Mouse (Mus musculus) liver, embryonic 14.5 days (tissue): ENCODE measurements around the gene Tmsb10. TPM values are rescaled to one million over a fixed set of nuclear protein-coding genes. Genes with fewer than 3 reads are reported as not detected.

ENCODE experiments used
- ATAC-seq: fragments of 200-750 bp; cut with Nextera tagmentation; 2 replicates; pipeline ENCODE4 v1.8.0; 2017; ENCODE audit warnings: moderate number of reproducible peaks, mild to moderate bottlenecking, moderate library complexity; ENCODE audit not compliant: insufficient read depth
- DNase-seq, 3 experiments: peaks; one replicate each; pipeline ENCODE4 v3.0.0-alpha.2; 2012 to 2013; ENCODE audit warnings: low read depth in 3 of 3, low spot score in 3 of 3
- H3K27ac ChIP-seq: fragments of 300-500 bp; sonication (generic); 2 replicates; pipeline ENCODE4 v1.5.1; 2014; ENCODE audit warnings: moderate library complexity, mild to moderate bottlenecking, control low read depth, inconsistent platforms
- H3K27me3 ChIP-seq: fragments of 300-500 bp; sonication (generic); 2 replicates; pipeline ENCODE4 v1.6.1; 2014; ENCODE audit warnings: mild to moderate bottlenecking, low read length, moderate library complexity; ENCODE audit not compliant: control insufficient read depth, insufficient read depth
- H3K36me3 ChIP-seq: fragments of 300-500 bp; sonication (generic); replicated peaks from 2 replicates; pipeline ENCODE4 v1.6.1; 2014; ENCODE audit warnings: low read depth; ENCODE audit not compliant: control insufficient read depth, insufficient read depth
- H3K4me1 ChIP-seq, 2 experiments: fragments of 200-500 bp in 1 of 2; fragments of 300-500 bp in 1 of 2; sonication (generic) in 1 of 2; replicated peaks; 2 replicates each; pipeline ENCODE4 v1.6.1; 2012 to 2014; ENCODE audit warnings: antibody characterized with exemption in 1 of 2, inconsistent platforms in 1 of 2, low read length in 1 of 2; ENCODE audit not compliant: control insufficient read depth in 2 of 2, insufficient read depth in 2 of 2
- H3K4me2 ChIP-seq: fragments of 300-500 bp; sonication (generic); 2 replicates; pipeline ENCODE4 v1.6.1; 2014; ENCODE audit warnings: low read depth, mild to moderate bottlenecking, control low read depth, moderate library complexity
- H3K4me3 ChIP-seq, 2 experiments: fragments of 200-500 bp in 1 of 2; fragments of 300-500 bp in 1 of 2; sonication (generic) in 1 of 2; 2 replicates each; pipeline ENCODE4 v1.5.1; 2012 to 2014; ENCODE audit warnings: low read depth in 2 of 2, low read length in 2 of 2, mild to moderate bottlenecking in 2 of 2, control low read depth in 1 of 2, inconsistent platforms in 1 of 2, moderate library complexity in 1 of 2; ENCODE audit not compliant: insufficient read depth in 1 of 2
- H3K9ac ChIP-seq: fragments of 300-500 bp; sonication (generic); replicated peaks from 2 replicates; pipeline ENCODE4 v1.6.1; 2014; ENCODE audit warnings: mild to moderate bottlenecking, control low read depth, moderate library complexity
- H3K9me3 ChIP-seq: fragments of 300-500 bp; sonication (generic); 2 replicates; pipeline ENCODE4 v1.6.1; 2016; ENCODE audit warnings: low read length, mixed read lengths; ENCODE audit not compliant: control insufficient read depth
- CTCF ChIP-seq: IDR thresholded peaks from 2 replicates; pipeline ENCODE4 v1.5.1; 2016; ENCODE audit warnings: antibody characterized with exemption, low read depth, control low read depth
- EP300 ChIP-seq: IDR thresholded peaks from 2 replicates; pipeline ENCODE4 v1.6.1; 2016; ENCODE audit warnings: antibody characterized with exemption, low read depth
- WGBS: fragments of 180-500 bp; shearing (Covaris S2); extraction: QIAGEN DNeasy Blood & Tissue Kit; methylation state at CpG from one replicate; pipeline ENCODE4 v1.1.7; 2014; ENCODE audit not compliant: insufficient replicate concordance; 5-methylcytosine and 5-hydroxymethylcytosine counted together
- polyA plus RNA-seq, 2 experiments: library from polyadenylated mRNA; depleted of rRNA in 1 of 2; stranded (reverse) in 1 of 2; unstranded in 1 of 2; fragments of >200 nt; fragmentation: Nextera tagmentation in 1 of 2; extraction: Ambion mirVana in 1 of 2; gene quantifications; 2 replicates each; pipeline versions ENCODE4 v1.2.1 to v1.2.3; 2012 to 2014

The Tmsb10 gene
- polyA plus RNA-seq, 2 experiments, result 131 to 210 TPM

- Histone ChIP-seq H3K27me3 (no peaks in the 10 kb centered on the region), H3K4me2 (no peak overlapping the region), H3K27ac (no peak overlapping the region), H3K4me1 (0 out of 4 replicates have a peak, but pooled peaks cover 0 to 1% of the 10 kb centered on the region in 2 experiments), H3K9ac (no peak overlapping the region), H3K9me3 (no peaks in the 10 kb centered on the region), H3K4me3 (no peak overlapping the region), H3K36me3 (no peaks in the 10 kb centered on the region)
- DNase-seq, result no peak
- WGBS, result 22% methylated on average over 8 of the region's 8 CpGs
- no peak for ATAC-seq
- TF ChIP-seq EP300 (no peak), CTCF (no peak)
These were observed 34.6 kb upstream of the Tmsb10 start for GRCm38 (mm10) chr6:72993054-72993687.

GRCm38 (mm10) chr6:72990206-72990605 is 31.7 kb upstream of the Tmsb10 start:
- H3K4me1 ChIP-seq, result 0 out of 4 replicates have a peak, but pooled peaks cover 0 to 1% of the 10 kb centered on the region in 2 experiments
- H3K9me3 ChIP-seq, result no peaks in the 10 kb centered on the region
- no peaks in the 10 kb centered on the region for H3K36me3 ChIP-seq
- no peak overlapping the region for H3K9ac ChIP-seq
- TF ChIP-seq EP300, result no peak
- TF ChIP-seq CTCF, result no peak
- H3K27me3 ChIP-seq, result no peaks in the 10 kb centered on the region
- no peak for DNase-seq
- H3K27ac ChIP-seq, result no peak overlapping the region
- ATAC-seq, result no peak
- 49% methylated on average over 5 of the region's 5 CpGs for WGBS
- H3K4me2 ChIP-seq, result no peak overlapping the region
- H3K4me3 ChIP-seq, result no peak overlapping the region

- 40% methylated on average over 7 of the region's 7 CpGs for WGBS
- Histone ChIP-seq H3K9ac (no peak overlapping the region), H3K27me3 (no peaks in the 10 kb centered on the region), H3K9me3 (no peaks in the 10 kb centered on the region), H3K4me3 (no peak overlapping the region), H3K27ac (no peak overlapping the region), H3K4me2 (no peak overlapping the region), H3K36me3 (no peaks in the 10 kb centered on the region), H3K4me1 (0 out of 4 replicates have a peak, but pooled peaks cover 0 to 1% of the 10 kb centered on the region in 2 experiments)
- ATAC-seq, result no peak
- DNase-seq, result no peak
- TF ChIP-seq CTCF (no peak), EP300 (no peak)
These were observed 30.6 kb upstream of the Tmsb10 start for GRCm38 (mm10) chr6:72989028-72989736.

GRCm38 (mm10) chr6:72982506-72982905 is 24.0 kb upstream of the Tmsb10 start:
- H3K36me3 ChIP-seq, result no peaks in the 10 kb centered on the region
- no peak overlapping the region for H3K4me3 ChIP-seq
- no peaks in the 10 kb centered on the region for H3K9me3 ChIP-seq
- 60% methylated on average over 4 of the region's 4 CpGs for WGBS
- no peak for TF ChIP-seq EP300
- no peak for TF ChIP-seq CTCF
- ATAC-seq, result no peak
- no peak for DNase-seq
- no peak overlapping the region for H3K9ac ChIP-seq
- no peaks in the 10 kb centered on the region for H3K4me1 ChIP-seq
- H3K4me2 ChIP-seq, result no peak overlapping the region
- H3K27ac ChIP-seq, result no peak overlapping the region
- no peaks in the 10 kb centered on the region for H3K27me3 ChIP-seq

GRCm38 (mm10) chr6:72981851-72982250 is 23.3 kb upstream of the Tmsb10 start:
- Histone ChIP-seq H3K27me3 (no peaks in the 10 kb centered on the region), H3K36me3 (no peaks in the 10 kb centered on the region), H3K9ac (no peak overlapping the region), H3K27ac (no peak overlapping the region), H3K4me1 (no peaks in the 10 kb centered on the region), H3K4me2 (no peak overlapping the region), H3K4me3 (no peak overlapping the region), H3K9me3 (no peaks in the 10 kb centered on the region)
- no peak for DNase-seq
- WGBS, result 23% methylated on average over 6 of the region's 6 CpGs
- TF ChIP-seq CTCF (no peak), EP300 (no peak)
- ATAC-seq, result no peak
